Mouse (Mus musculus) regulatory T cell (primary cell): ENCODE data around the gene Casz1.

ENCODE experiments used
- in situ Hi-C: fragments of 300-600 bp; cut with MboI, MseI; formaldehyde crosslinking; loops from one replicate; pipeline ENCODE4 v1.15.1; 2025; ENCODE audit warnings: high pct_unique_total_duplicates

Gene Casz1

DNA sequence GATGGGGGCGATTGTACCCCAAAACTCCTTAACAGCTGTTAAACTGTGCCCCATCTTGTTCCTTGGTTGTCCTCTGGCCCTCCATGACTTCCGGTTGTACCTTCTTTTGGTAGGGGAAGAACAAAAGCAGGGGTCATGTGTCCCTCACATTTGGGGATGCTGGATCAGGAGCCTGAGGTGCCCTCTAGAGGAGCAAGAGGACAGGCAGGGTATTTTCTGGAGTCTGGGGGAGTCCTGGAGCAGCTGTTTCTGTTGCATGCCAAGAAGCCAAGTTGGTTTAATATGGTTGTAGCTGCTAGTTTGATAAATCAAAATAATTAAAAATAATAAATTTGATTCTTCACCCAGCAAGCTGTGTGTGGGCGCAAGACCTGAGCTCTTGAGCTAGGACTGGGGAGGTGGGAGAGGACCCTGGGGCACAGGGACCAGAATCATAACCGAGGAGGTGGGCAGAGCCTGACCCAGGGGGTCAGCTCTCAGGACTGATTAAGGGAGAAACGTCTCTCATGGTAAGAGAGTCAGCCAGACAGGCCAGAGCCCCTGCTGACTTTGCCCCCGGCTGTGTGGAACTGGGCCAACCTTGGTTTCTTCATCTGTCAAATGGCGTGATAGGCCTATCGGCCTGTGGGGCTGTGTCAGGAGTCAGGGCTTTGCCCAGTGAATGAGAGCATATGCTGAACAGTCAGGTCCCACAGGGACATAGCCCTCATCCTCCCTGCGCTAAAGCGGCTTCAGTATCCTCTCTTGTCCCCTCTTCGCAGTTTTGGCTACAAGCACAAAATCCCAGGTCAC lies 74.2 kb downstream of the Casz1 start:
- in situ Hi-C loops = no loop called here

DNA sequence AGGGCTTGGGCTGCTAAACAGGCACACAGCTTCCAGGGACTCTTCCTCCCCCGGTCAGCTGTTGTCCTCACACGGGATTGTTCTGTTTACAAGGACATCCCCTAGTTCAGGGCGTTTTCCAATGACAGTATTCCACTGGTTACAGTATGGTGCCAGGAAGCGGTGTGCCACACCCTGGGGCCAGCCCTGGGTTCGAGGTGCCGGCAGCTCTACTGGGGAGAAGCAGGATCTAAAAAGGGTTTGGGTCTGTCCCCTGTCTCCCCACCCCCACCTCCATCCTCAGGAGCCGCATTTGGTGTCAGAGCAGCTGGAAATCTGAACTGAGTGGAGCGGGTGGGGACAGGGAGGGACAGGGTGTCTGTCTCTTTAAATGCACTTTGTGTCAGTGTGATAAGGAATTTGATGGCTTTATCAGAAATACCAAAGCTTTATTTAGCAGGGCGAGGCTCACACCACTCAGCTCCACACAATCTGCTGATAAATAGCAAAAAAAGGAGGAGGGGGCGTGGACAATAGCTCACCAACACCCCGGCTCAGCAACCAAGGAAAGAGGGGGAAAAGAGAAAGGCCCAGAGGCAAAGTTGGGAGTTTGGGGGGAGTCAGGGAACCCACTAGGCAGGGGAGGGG lies 74.9 kb downstream of the Casz1 start:
- in situ Hi-C loops = no loop called here

DNA sequence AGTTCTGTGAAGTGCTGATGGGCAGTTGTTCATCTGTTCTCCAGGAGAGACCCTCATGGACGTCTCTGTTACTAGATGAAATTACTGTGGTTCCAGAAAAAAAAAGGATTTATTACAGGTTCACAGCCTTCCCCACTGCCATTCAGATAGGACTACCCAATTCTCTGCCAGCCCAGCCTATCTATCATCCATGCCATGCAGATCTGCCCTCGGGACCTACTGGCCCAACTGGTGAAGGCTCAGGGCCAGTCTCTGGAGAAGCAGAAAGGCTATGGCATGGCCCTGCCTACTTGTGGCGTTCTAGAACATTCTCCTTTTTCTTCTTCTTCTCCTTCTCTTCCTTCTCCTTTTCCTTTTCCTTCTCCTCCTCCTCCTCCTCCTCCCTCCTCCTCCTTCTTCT lies 75.4 kb downstream of the Casz1 start:
- in situ Hi-C loops = no loop called here

DNA sequence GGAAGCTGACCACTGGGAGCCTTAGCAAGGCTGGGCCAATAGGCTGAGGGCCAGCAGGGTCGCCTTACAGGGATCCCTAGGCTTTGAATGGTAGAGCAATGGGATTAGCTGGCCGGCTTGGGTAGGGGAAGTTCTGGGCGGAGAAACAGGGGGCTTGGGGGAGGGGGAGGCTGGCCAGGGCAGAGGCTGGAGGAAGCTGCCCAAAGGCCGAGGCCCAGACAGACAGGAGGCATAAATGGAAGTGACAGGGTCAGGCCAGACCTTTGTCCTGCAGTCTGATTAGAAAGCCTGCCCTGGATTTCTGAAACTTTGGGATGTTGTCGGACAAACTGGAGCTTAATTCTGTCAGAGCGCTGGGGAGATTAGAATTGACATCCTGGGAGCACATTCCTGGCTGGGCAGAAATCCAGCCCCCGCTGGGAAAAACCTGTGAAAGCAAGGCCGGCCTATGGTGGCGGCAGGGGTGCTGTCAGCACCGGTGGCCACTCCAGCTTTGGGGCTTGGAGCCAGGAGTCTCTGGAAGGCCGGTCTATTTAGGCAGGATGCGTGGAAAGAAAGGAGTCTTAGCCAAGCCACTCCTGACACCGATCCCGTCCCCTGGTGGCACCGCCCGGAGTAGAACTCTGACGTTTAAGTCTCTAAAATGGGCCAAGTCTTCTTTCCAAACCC lies 76.9 kb downstream of the Casz1 start:
- in situ Hi-C loops = no loop called here

DNA sequence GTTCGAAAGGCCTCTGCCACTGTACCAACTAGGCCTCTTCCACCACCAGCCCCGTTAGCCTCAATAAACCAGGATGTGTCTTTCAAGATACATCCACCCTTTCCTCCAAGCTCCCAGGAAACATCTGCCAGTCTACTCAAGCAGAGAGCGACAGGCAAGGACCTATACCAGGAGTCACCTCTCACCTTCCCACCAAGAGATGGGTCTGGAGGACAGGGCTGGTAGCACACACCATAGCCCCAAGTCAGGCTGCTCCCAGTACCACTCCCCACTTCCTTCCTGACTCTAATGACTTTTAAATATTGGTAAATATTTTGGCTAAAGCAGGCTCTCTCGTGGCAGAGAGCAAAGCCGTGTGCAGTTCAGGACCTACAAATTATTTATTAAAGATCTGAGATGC lies 77.6 kb downstream of the Casz1 start:
- in situ Hi-C loops = no loop called here

DNA sequence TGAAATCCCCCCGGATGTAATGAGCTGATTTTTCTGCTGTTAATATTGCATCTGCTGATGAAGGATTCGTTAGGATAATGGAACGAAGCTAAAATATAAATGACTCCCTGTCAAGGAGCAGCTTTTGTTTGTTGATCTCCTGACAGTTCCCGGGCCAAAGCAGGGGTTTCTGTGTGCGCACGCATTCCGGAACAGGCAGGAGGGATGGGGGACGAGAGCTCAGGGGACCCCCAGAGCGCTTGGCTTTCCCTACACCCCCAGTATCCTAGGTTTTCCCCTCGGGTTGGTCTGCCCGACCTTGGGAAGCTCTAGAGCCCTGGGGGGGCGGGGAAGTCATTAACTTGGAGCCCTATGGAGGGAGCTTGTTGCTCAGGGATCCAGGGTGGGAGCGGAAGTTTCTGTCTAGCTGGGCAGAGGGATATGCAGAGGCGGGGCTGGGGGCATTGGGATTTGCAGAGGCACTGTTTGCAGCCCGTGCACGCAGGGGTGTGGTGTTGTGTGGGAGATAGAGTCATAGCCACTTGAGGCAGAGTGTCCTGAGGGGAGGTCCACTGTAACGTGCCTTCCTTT lies 78.2 kb downstream of the Casz1 start:
- in situ Hi-C loops = no loop called here

DNA sequence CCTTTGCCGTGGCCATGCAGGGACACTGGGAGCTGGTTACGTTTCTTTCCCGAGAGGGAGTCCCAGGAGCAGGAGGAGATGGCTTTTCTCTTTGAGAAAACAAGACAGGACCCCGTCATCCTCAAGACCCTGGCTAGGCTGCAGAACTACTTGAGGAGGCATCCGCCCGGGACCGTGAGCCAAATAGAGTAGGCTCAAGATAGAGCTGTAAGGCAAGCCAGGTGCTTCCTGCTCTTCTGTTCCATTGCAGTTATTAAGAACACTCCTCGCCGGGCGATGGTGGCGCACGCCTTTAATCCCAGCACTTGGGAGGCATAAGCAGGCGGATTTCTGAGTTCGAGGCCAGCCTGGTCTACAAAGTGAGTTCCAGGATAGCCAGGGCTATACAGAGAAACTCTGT lies 80.4 kb downstream of the Casz1 start:
- in situ Hi-C loops = no loop called here

DNA sequence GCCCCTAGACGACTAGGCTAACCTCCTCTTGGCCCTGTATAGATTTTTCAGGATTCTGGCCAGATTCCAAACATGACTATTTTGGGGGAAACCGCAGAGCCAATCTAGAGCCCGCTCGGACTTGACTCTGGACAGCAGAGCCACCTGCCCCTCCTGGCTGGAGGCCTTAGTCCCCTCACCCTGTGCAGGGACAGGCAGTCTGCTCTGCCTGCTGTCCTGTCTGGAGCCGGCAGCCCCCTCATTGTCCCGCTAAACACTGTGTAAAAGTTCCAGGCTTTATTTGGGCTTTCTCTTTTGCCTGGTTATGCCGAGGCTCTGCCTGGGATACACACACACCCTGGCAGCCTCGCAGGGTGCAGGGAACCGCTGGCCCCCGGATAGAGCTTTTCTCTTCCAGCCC lies 81.2 kb downstream of the Casz1 start:
- in situ Hi-C loops = no loop called here

DNA sequence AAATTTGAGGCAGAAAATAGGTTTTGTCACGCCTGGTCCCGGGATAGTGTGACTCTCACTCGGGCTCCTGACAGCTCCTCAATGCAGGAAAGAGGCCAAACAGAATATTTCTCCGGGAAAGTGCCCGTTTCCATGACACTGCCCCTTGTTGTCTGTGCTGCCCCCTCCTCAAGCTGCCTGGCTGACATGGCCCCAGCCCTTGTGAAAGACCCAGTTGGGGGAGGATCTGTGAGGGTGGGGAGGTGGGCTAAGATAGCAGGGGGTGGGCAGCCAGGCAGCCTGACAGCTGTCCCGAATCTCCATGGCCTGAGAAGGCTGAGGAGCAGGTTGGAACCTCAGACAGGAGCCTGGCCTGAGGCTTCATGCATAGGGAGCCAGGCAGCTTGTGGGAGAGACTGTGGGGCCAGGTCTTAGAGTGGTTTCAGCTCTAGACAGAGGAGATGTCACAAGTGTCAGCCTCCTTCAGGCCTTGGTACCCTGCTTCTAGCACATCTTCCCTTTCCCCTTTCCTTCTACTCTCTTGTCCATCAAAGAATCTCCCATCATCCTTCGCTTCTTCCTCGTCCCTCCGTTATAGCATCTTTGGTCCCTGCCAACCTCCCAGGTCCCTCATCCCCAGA lies 81.8 kb downstream of the Casz1 start:
- in situ Hi-C loops = no loop called here

DNA sequence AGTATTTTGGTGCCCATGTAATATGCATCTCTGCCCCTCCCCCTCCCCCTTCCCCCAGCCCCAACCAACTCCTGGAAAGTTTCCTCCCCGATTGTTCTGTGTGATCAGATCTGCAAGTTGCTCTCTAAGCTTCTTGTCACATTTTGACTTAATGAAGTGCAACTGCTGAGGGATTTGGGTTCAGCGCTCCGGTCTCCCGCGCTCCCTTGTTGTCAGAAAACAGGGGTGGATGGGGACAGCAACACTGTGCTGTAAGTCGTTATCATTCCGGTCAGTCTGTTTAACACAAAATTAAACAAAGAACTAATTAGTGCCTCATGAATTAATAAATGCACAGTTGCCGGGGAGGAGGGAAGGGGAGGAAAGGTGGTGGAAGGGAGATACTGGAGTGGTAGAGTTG lies 84.0 kb downstream of the Casz1 start:
- in situ Hi-C loops = no loop called here

DNA sequence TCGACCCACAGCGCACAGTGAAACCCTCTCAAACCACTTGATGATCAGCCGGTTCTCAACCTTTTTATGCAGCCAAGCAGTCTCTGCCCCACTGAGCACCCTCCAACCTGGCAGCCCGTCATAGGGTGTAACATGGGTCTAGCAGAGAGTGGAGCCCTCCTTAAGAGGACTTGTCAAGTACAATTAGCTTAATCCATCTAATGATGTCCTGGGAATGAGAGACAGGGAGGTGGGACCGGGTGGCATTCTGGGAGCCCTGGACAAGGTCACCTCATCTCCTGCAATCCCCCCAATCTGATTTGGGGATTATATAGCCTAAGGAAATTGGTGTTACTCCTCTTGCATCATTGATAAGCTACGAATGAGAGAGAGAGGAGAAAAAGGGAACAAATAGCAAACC lies 84.8 kb downstream of the Casz1 start:
- in situ Hi-C loops = no loop called here

DNA sequence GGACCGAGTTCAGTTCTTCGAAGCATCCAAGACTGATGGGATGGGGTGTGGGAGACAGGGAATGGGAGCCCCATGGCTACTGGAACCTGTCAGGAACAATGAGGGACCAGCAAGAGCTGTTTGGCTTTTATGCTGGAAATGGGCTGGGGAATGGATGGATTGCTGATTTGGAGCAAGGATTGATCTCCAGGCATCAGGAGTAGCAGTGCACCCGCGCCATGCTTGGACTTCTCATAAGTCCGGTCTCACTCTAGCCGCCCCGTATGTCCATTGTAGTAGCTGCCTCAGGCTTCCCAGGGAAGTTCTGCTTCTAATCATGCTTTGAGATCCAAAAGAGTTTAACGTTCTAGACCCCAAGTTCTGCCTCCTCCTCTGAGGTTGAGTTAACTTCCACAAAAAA lies 86.2 kb downstream of the Casz1 start:
- in situ Hi-C loops = no loop called here

DNA sequence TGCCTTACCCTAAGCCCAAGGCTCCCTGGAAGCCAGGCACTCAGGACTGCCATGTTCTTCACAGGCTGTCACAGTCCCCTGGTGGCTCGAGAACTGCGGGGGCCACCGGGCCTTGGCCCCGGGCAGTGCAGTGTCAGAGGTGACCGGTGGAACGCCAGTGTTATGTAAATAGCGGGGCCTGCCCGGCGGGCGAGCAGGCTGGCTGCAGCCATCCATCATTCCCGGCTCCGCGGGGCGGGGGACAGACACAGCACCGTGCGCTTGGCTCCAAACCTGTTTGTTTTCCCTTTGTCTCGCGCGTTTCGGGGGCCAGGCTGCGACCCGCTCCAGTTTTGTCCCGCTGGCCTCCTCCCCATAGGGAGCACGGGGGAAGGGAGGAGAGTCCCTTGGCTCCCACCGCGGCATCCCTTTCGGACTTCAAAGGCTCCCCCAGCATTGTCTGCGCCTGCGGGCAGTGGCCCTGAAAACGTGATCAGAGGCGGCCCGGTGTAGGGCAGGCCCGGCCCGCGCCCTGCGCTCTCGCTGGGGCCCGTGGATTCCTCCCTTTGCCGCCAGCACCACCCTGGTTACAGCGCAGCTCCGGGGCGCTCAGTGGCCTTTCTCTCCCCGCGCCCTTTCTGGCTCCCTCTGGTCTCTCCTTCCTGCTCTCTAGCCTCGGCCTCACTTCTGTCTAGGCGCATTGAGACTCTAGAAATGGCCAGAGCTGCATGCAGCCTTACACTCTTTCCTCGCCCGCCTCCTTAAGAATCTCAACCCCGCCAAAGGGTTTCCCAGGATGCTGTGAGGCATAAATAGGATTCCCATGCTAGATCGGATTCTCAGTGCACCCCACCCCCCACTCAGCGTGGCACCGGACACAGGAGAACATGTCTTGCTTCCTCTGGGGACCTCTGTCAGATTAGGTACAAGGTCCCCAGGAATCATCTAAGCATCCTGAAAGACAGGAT lies 86.9 kb downstream of the Casz1 start:
- in situ Hi-C loops = no loop called here

DNA sequence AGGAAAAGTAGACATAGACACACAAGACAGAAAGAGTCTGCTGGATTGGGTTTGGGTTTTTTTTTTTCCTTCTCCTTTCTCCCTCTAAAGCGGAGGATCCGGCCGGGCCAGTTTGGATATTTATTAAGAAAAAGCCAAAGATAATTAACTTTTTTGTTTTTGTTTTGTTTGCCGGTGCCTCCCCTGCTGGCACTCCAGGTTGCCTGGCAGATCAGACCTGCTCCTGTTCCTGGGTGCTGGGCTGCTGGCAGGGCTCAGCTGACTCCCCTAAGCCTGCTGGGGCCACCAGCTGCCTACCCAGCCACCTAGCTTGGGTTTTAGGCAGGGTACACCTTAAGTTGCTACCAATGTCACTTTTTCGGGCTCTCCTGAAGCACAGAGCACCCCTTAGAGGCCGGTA lies 91.9 kb downstream of the Casz1 start:
- in situ Hi-C loops = no loop called here

DNA sequence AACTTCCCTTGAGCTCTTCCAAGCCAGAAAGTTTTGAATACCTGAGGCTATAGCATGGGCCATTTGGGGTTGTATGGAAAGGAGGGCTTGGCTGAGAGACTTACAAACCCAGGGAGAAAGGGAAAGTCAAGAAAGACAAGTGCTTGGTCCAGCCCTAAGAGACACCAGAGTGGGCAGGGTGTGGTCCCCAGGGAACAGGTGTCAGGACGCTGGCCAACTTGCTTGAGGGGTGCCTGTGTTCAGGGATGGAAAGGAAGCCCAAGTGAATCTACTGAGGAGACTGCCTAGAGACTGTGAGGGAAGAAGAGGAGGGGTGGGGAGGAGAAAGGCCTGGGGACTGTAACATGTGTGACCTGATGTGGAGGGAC lies 95.7 kb downstream of the Casz1 start:
- in situ Hi-C loops = no loop called here

DNA sequence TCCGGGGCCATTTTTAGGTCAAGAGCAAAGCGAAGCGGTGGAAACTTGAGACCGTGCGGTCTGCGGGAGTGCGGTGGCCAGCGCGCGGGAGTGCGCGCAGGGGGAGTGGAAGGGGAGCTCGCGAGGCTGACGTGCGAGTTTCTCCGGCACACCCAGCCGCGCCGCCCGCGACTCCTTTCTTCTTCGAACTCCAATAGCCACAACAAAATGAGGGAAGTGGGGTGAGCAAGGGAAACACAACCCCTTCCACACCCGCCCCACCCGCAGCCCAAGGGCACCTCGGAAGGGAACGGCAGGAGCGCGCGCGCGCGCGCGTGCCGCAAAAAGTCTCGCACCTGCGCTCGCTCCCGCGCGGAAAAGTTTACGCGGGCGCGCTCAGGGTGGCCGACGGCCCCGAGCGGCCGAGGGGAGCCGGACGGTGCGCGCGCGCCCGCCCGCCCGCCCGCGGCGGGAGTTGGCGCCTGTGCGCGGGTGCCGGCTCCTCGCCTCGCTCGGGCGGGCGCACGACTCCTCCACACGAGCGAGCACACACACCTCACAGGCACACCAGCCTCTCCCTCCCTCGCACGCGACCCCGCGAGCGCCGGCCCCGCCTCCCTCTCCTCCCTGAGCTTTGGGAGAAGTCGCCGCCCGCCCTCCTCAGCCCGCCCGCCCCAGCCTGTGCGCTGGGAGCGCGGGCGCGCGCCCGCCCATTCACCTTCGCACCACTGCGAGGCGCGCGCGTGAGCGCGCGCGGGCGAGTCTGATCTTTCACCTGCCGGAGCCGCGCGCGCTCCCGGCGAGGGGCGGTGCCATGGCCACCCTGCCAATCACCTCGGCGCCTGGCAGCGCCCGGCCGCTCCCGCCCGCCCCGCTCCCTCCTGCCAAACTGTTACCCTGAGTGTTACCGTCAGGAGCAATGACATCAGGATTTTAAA lies 96.3 kb downstream of the Casz1 start:
- in situ Hi-C loops = no loop called here

DNA sequence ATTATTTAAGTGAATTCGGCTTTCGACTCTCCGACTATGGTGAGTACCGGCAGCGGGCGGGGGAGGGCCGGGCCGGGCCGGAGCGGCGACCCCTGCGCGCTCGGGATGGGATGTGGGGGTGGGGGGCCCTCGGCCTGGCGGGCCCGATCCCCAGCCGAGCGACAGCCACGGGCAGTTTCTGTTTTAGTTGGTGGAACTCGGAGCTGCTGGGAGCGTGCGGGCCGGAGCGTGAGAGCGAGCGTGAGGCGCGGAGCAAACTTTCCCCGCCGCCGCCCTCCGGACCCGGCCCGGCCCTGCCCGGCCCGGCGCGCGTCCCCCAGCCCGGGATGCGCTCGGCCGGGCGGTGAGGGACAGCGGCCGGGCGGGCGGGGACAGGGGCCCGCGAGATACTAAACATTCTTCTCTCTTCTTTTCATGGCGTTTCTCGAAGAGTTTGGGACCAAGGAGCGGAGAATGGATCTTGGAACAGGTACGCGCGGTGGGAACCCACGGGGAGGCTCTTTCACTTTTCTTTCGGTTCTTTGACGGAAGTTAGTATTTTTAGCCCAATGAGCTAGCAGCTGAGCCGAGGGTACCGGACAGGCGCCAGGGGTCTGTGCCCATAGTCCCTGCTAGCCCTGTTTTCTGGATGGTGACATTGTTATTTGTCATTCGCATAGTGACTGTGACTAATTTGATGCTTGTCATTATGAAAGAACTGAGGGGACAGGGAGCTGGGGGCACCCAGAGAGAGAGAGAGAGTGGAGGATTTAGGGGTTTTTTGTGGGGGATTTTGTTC lies 97.2 kb downstream of the Casz1 start:
- in situ Hi-C loops = no loop called here

DNA sequence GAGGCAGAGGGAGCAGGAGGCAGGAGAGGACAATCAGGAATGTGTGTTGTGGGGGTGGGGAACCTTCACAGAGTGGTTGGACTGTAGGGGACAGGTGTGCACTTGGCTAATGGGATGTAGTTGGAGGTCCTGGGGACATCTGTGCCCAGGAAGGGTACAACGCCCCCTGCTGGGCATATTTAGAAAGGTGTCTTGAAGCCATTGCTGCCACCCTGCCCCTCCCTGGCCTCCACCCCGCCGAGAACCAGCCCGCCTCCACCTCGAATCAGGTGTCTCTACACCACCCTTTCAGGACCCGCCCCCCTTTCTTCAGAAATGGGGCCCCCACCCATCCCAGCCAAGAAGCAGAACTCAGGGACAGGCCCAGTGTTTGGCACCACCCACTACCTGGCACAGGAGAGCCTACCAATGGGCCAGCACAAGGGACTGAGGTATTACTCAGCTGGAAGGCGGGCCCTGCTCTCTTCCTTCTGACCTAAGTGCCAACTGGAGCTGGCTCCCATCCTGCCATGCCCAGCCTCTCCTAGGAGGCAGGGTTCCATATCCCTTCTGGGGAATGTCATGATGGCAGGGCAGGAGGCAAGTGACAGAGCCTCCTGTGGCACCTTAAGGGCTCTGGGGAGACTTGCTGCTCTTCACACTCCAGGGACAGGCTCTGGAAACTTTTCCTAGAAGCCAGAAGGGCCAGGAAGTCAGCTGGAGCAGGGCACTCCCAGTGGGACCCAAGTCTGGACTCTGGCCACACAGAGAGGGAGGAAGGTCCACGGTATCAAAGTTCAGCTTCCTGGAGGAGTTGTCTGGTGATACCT lies 98.9 kb downstream of the Casz1 start:
- in situ Hi-C loops = no loop called here
